Mouse (Mus musculus): ENCODE measurements around the gene Tceal3.
"Not testable (repeated sequence)": the region's sequence is repeated elsewhere in the genome, so short reads cannot be mapped to it uniquely, and the experiment has no call there.

Gene Tceal3

DNA sequence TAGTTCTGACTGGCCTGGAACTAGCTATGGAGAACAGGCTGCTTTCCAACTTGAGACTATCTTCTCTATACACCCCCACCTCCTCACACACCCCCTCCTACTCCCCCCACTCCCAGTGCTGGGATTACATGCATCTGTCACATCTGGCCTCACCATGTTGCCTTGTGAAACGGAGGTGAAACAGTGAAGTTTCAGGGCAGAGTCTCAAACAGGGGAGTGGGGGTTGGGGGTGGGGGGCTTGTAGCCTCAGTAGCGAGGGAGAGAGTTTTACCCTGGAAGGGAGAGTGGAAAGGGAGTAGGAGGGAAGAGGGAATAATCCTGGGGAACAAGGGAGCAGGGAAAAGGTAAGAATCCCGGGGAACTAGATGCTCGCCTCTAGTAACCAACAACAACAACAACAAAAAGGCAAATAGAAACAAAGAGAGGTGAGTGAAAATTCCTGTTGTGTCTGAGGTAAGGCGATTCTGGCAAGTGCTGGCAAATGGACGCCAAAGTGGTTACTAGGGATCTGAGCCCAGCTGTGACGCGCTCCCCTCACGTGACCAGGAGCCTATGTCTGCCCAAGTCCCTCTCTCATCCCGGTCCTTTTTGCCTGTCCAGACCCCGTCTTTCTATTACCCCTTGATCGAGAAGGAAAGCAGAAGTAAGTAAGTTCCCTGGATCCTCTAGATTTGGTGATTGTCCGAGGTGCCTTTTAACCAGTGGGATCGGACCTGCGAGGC lies 117.0 kb downstream of the Tceal3 start, which contains the start of gene Tceal1:
TSS of gene Tceal1 (plus strand) at position 537 of the 722 bp plus-strand sequence.
- DNase-seq (ENCODE audit: low spot score in 2 of 2): no peak

DNA sequence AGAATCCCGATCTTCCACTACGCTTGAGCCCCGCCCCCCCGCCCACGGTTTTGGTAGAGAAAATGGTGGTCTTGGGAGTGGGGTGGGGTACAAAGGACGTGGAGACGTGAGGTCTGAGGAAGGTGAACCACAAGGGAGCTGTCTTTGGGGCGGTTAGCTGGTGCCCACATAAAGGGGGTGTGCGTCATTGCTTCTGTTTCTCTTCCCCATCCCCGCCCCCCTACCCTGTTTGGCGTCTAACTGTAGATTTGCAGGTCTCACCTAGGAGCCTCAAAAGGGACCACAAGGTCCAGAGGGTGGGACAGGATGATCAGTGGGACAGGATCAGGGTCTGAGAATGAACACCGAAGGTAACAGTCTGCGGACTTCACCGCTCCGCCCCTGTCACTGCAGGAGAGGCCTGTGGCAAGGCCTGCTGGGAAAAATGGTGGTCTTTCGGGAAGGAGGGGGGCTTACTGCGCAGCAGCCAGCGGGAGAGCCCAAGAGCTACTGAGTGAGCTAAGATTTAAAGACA lies 117.6 kb downstream of the Tceal3 start:
- no peak for DNase-seq (ENCODE audit: low spot score in 2 of 2)

GRCm38 (mm10) chrX:136708782-136709181 lies 118.1 kb downstream of the Tceal3 start:
- DNase-seq (ENCODE audit: low spot score in 2 of 2): no peak

GRCm38 (mm10) chrX:136714742-136715474 lies 124.3 kb downstream of the Tceal3 start:
- DNase-seq (ENCODE audit: low spot score in 2 of 2): not testable (repeated sequence)

All from spleen, postnatal 14 days (tissue).